Mouse (Mus musculus): Measurements from ENCODE around the gene B3galt5. TPM values are rescaled to one million over a fixed set of nuclear protein-coding genes. Genes with fewer than 3 reads are reported as not detected.

Gene B3galt5
- polyA plus RNA-seq, 1 experiment: 38.6 TPM

DNA sequence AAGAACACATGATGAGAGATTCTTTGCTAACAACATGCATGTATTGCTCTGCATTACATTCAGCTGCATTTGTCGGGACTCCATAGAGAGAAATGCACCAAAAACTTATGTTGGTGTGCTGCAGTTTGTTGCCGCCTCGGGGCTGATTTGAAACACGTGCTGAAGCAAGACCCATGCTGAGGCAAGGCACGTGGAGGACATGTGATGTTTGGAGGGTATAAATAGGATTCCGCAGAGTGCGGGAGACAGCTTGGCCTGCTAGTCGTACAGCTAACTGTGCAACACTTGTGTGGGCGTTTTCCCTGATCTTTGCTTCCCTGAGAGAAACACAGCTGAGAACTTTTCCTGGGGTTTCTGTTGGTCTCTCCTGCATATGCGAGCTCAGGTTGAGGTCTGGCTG is 25.8 kb upstream of the B3galt5 start:
- Histone ChIP-seq H3K27ac (ENCODE audit: insufficient read depth, low read length) (no peak overlapping the region), H3K4me3 (replicated peaks; ENCODE audit: insufficient read depth, low read depth, low read length) (no peak overlapping the region), H3K4me1 (ENCODE audit: control insufficient read depth, insufficient read depth, low read length) (no peaks in the 10 kb centered on the region), H3K27me3 (ENCODE audit: control insufficient read depth, insufficient read depth, low read length) (no peaks in the 10 kb centered on the region)
- no peak for DNase-seq
- 70% methylated on average over 10 of the region's 10 CpGs for WGBS
- no peak for TF ChIP-seq CTCF (IDR thresholded peaks at IDR 0.05; ENCODE audit: borderline replicate concordance, insufficient read depth, low read depth, low read length)

DNA sequence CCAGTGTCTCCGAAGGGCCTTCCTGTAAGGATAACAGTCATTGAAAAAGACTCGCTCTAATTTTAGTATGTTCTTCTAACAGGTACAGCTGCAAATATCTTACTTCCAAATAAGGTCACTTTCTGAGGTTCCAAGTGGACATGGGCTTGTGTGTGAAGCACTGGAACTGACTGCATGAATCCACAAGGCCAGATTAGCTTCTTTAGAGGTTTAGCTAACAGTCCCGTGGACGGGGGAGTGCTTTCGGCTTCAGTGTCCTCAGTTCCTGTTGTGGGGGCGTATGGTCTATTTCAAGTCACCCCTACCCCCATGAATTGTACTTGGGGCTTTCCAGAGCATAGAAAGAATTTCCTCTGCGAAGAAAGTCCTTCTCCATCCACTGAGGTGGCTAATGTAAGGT is 24.7 kb upstream of the B3galt5 start:
- DNase-seq: no peak
- TF ChIP-seq POLR2A (IDR thresholded peaks at IDR 0.05; ENCODE audit: borderline replicate concordance, insufficient read depth, low read length) (no peak), CTCF (IDR thresholded peaks at IDR 0.05; ENCODE audit: borderline replicate concordance, insufficient read depth, low read depth, low read length) (no peak)
- WGBS: 88% methylated on average over 7 of the region's 7 CpGs

GRCm38 (mm10) chr16:96213027-96213426 is 22.6 kb upstream of the B3galt5 start:
- Histone ChIP-seq H3K27me3 (ENCODE audit: control insufficient read depth, insufficient read depth, low read length) (no peaks in the 10 kb centered on the region), H3K4me1 (ENCODE audit: control insufficient read depth, insufficient read depth, low read length) (no peaks in the 10 kb centered on the region), H3K4me3 (replicated peaks; ENCODE audit: insufficient read depth, low read depth, low read length) (no peak overlapping the region), H3K27ac (ENCODE audit: insufficient read depth, low read length) (no peak overlapping the region)
- 97% methylated on average over 4 of the region's 4 CpGs for WGBS
- TF ChIP-seq POLR2A (IDR thresholded peaks at IDR 0.05; ENCODE audit: borderline replicate concordance, insufficient read depth, low read length) (no peak), CTCF (IDR thresholded peaks at IDR 0.05; ENCODE audit: borderline replicate concordance, insufficient read depth, low read depth, low read length) (no peak)
- DNase-seq: no peak

More for the DNA sequence above, 24.7 kb upstream of the B3galt5 start:
- H3K27me3 ChIP-seq (ENCODE audit: control insufficient read depth, insufficient read depth, low read length): no peaks in the 10 kb centered on the region
- no peaks in the 10 kb centered on the region for H3K4me1 ChIP-seq (ENCODE audit: control insufficient read depth, insufficient read depth, low read length)
- no peak overlapping the region for H3K27ac ChIP-seq (ENCODE audit: insufficient read depth, low read length)
- H3K4me3 ChIP-seq (replicated peaks; ENCODE audit: insufficient read depth, low read depth, low read length): no peak overlapping the region

GRCm38 (mm10) chr16:96221491-96221890 is 14.1 kb upstream of the B3galt5 start:
- Histone ChIP-seq H3K4me3 (replicated peaks; ENCODE audit: insufficient read depth, low read depth, low read length) (no peak overlapping the region), H3K27me3 (ENCODE audit: control insufficient read depth, insufficient read depth, low read length) (no peaks in the 10 kb centered on the region), H3K27ac (ENCODE audit: insufficient read depth, low read length) (no peak overlapping the region), H3K4me1 (ENCODE audit: control insufficient read depth, insufficient read depth, low read length) (peaks cover 12% of the 10 kb centered on the region)
- 9% methylated on average over 5 of the region's 5 CpGs for WGBS
- peak; percentile 42 to 73 for DNase-seq
- TF ChIP-seq POLR2A (IDR thresholded peaks at IDR 0.05; ENCODE audit: borderline replicate concordance, insufficient read depth, low read length) (no peak), CTCF (IDR thresholded peaks at IDR 0.05; ENCODE audit: borderline replicate concordance, insufficient read depth, low read depth, low read length) (peak; percentile 28; the same call in 1 of the 2 replicates)

GRCm38 (mm10) chr16:96221959-96222358 is 13.6 kb upstream of the B3galt5 start:
- no peak for DNase-seq
- TF ChIP-seq POLR2A (IDR thresholded peaks at IDR 0.05; ENCODE audit: borderline replicate concordance, insufficient read depth, low read length) (no peak), CTCF (IDR thresholded peaks at IDR 0.05; ENCODE audit: borderline replicate concordance, insufficient read depth, low read depth, low read length) (no peak)
- Histone ChIP-seq H3K27ac (ENCODE audit: insufficient read depth, low read length) (no peak overlapping the region), H3K4me3 (replicated peaks; ENCODE audit: insufficient read depth, low read depth, low read length) (no peak overlapping the region), H3K27me3 (ENCODE audit: control insufficient read depth, insufficient read depth, low read length) (no peaks in the 10 kb centered on the region), H3K4me1 (ENCODE audit: control insufficient read depth, insufficient read depth, low read length) (peaks cover 12% of the 10 kb centered on the region)
- WGBS: 68% methylated on average over 3 of the region's 3 CpGs

DNA sequence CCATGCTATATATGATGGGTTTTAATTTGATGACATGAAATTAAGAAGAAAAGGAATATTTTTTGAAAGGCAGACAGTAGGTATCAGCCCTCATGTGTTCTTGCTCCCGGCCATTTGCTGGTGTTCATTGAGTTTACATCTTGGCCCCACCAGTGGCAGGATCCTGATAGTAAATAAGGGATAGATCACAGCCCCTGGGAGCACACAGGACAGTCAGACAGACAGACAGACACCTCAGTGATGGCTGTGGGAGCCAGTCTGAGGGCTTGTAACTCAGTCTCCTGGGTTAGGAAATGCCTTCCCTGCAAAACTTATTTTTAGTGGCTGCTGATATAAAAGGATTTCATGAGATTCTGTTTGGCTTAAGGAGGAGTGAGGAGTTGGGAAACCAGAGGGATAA is 13.1 kb upstream of the B3galt5 start:
- WGBS: 94% methylated on average over 1 of the region's 1 CpGs
- H3K4me3 ChIP-seq (replicated peaks; ENCODE audit: insufficient read depth, low read depth, low read length): no peak overlapping the region
- H3K27me3 ChIP-seq (ENCODE audit: control insufficient read depth, insufficient read depth, low read length): no peaks in the 10 kb centered on the region
- H3K27ac ChIP-seq (ENCODE audit: insufficient read depth, low read length): no peak overlapping the region
- no peak for DNase-seq
- TF ChIP-seq POLR2A (IDR thresholded peaks at IDR 0.05; ENCODE audit: borderline replicate concordance, insufficient read depth, low read length) (no peak), CTCF (IDR thresholded peaks at IDR 0.05; ENCODE audit: borderline replicate concordance, insufficient read depth, low read depth, low read length) (no peak)
- peaks cover 12% of the 10 kb centered on the region for H3K4me1 ChIP-seq (ENCODE audit: control insufficient read depth, insufficient read depth, low read length)

- H3K27ac ChIP-seq (ENCODE audit: insufficient read depth, low read length): no peak overlapping the region
- no peaks in the 10 kb centered on the region for H3K27me3 ChIP-seq (ENCODE audit: control insufficient read depth, insufficient read depth, low read length)
- TF ChIP-seq CTCF (IDR thresholded peaks at IDR 0.05; ENCODE audit: borderline replicate concordance, insufficient read depth, low read depth, low read length): no peak
- TF ChIP-seq POLR2A (IDR thresholded peaks at IDR 0.05; ENCODE audit: borderline replicate concordance, insufficient read depth, low read length): no peak
- H3K4me1 ChIP-seq (ENCODE audit: control insufficient read depth, insufficient read depth, low read length): no peaks in the 10 kb centered on the region
- 71% methylated on average over 13 of the region's 13 CpGs for WGBS
- DNase-seq: no peak
- no peak overlapping the region for H3K4me3 ChIP-seq (replicated peaks; ENCODE audit: insufficient read depth, low read depth, low read length)
Measured at GRCm38 (mm10) chr16:96228438-96228837, 7.2 kb upstream of the B3galt5 start.

- H3K27me3 ChIP-seq (ENCODE audit: control insufficient read depth, insufficient read depth, low read length): no peaks in the 10 kb centered on the region
- no peak for DNase-seq
- H3K4me3 ChIP-seq (replicated peaks; ENCODE audit: insufficient read depth, low read depth, low read length): no peak overlapping the region
- TF ChIP-seq POLR2A (IDR thresholded peaks at IDR 0.05; ENCODE audit: borderline replicate concordance, insufficient read depth, low read length) (no peak), CTCF (IDR thresholded peaks at IDR 0.05; ENCODE audit: borderline replicate concordance, insufficient read depth, low read depth, low read length) (no peak)
- WGBS: 56% methylated on average over 8 of the region's 8 CpGs
- no peaks in the 10 kb centered on the region for H3K4me1 ChIP-seq (ENCODE audit: control insufficient read depth, insufficient read depth, low read length)
- H3K27ac ChIP-seq (ENCODE audit: insufficient read depth, low read length): no peak overlapping the region
Measured at GRCm38 (mm10) chr16:96229044-96229555, 6.5 kb upstream of the B3galt5 start.
